Comparison of ENCODE assay signal across 15 mouse cellular contexts in genomic region chr6:90623456-90623836, GRCm38 (mm10). TPM values are rescaled to one million over a fixed set of nuclear protein-coding genes. Genes with fewer than 3 reads are reported as not detected.
DNase-seq lines count a peak whose midpoint lies in the region; ATAC-seq and TF ChIP-seq lines count a peak whose summit lies in the region.
"Had no signal": no experiment of that assay in that cellular context is flagged by ENCODE, and none has a peak within 500 bp of the region (broad histone marks: within the 10 kb centered on the region; RNA-seq: fewer than 3 reads in every experiment).

No protein-coding gene starts in this region.

- no peaks in the 10 kb centered on the region; the same call in 1 of the 2 replicates for H3K27me3 ChIP-seq in forebrain, embryonic 10.5 days (ENCODE audit: poor library complexity, severe bottlenecking)
- H3K27me3 ChIP-seq in forebrain, embryonic 11.5 days (ENCODE audit: control insufficient read depth, insufficient read depth, low read length): no peaks in the 10 kb centered on the region
- H3K27me3 ChIP-seq in heart, postnatal 0 days (ENCODE audit: control insufficient read depth, insufficient read depth, low read length): no peaks in the 10 kb centered on the region
- H3K27me3 ChIP-seq in stomach, embryonic 14.5 days (ENCODE audit: control insufficient read depth, insufficient read depth, low read length): no peaks in the 10 kb centered on the region
- no peaks in the 10 kb centered on the region for H3K27me3 ChIP-seq in stomach, postnatal 0 days (ENCODE audit: control insufficient read depth, insufficient read depth, low read length)
- H3K27me3 ChIP-seq in stomach, embryonic 16.5 days (ENCODE audit: control insufficient read depth, insufficient read depth, low read length): no peaks in the 10 kb centered on the region
- H3K27me3 ChIP-seq: neural tube, embryonic 12.5 days; Patski had no signal

- WGBS in forebrain, embryonic 10.5 days: 88% methylated on average over 5 of the region's 5 CpGs
- WGBS in forebrain, embryonic 11.5 days: 86% methylated on average over 5 of the region's 5 CpGs
- 62% methylated on average over 5 of the region's 5 CpGs for WGBS in heart, postnatal 0 days
- whole genome bisulfite sequencing in stomach, embryonic 14.5 days: 66% methylated on average over 5 of the region's 5 CpGs
- 64% methylated on average over 5 of the region's 5 CpGs for WGBS in stomach, postnatal 0 days
- WGBS in stomach, embryonic 16.5 days: 65% methylated on average over 5 of the region's 5 CpGs

- DNase-seq in forebrain, embryonic 10.5 days (ENCODE audit: extremely low spot score, low spot score): no peak
- DNase-seq in forebrain, embryonic 11.5 days (ENCODE audit: low spot score): no peak
- DNase-seq in heart, postnatal 0 days (ENCODE audit: low spot score): no peak
- no peak for DNase-seq in heart, postnatal 10 days
- DNase-seq in stomach, postnatal 0 days (ENCODE audit: low spot score): no peak
- DNase-seq in left cerebral cortex, adult 8-10 months (ENCODE audit: low spot score in 2 of 2): no peak
- DNase-seq: cerebellum, postnatal 36 days; right cerebral cortex, postnatal 25 days; thymus, adult 18-20 months had no signal

- no peak for TF ChIP-seq CTCF in heart, postnatal 0 days (IDR thresholded peaks at IDR 0.05; ENCODE audit: low read depth)
- TF ChIP-seq CTCF in stomach, postnatal 0 days (IDR thresholded peaks at IDR 0.05; ENCODE audit: low read depth): no peak

- no peak for ATAC-seq in forebrain, embryonic 11.5 days (replicated peaks; ENCODE audit: low FRiP score)
- ATAC-seq in heart, postnatal 0 days (ENCODE audit: insufficient read depth, low read depth): no peak
- ATAC-seq in stomach, embryonic 14.5 days (ENCODE audit: insufficient number of reproducible peaks, insufficient read depth, low FRiP score, low read depth): no peak
- no peak for ATAC-seq in stomach, postnatal 0 days (ENCODE audit: low FRiP score, low TSS enrichment)
- ATAC-seq in stomach, embryonic 16.5 days (ENCODE audit: insufficient read depth, low FRiP score): no peak
- ATAC-seq: Patski had no signal

- no peak overlapping the region for H3K9ac ChIP-seq in forebrain, embryonic 11.5 days (ENCODE audit: low read length)
- no peak overlapping the region for H3K9ac ChIP-seq in heart, postnatal 0 days (replicated peaks; ENCODE audit: low read depth, low read length)
- no peak overlapping the region for H3K9ac ChIP-seq in stomach, embryonic 14.5 days (replicated peaks; ENCODE audit: low read depth, low read length)
- H3K9ac ChIP-seq in stomach, postnatal 0 days (ENCODE audit: low read length): no peak overlapping the region
- no peak overlapping the region for H3K9ac ChIP-seq in stomach, embryonic 16.5 days (ENCODE audit: low read length)
- H3K9ac ChIP-seq: neural tube, embryonic 12.5 days had no signal

- no peaks in the 10 kb centered on the region for H3K9me3 ChIP-seq in forebrain, embryonic 10.5 days
- no peaks in the 10 kb centered on the region for H3K9me3 ChIP-seq in forebrain, embryonic 11.5 days (ENCODE audit: control insufficient read depth, low read length)
- no peaks in the 10 kb centered on the region for H3K9me3 ChIP-seq in heart, postnatal 0 days (replicated peaks; ENCODE audit: control insufficient read depth, low read length)
- no peaks in the 10 kb centered on the region for H3K9me3 ChIP-seq in stomach, embryonic 14.5 days (ENCODE audit: control insufficient read depth, low read depth, low read length)
- no peaks in the 10 kb centered on the region for H3K9me3 ChIP-seq in stomach, postnatal 0 days (ENCODE audit: control insufficient read depth, low read length)
- H3K9me3 ChIP-seq in stomach, embryonic 16.5 days (replicated peaks; ENCODE audit: control insufficient read depth, low read length): no peaks in the 10 kb centered on the region
- H3K9me3 ChIP-seq: embryonic facial prominence, embryonic 10.5 days; neural tube, embryonic 12.5 days had no signal

- no peak for TF ChIP-seq EP300 in heart, postnatal 0 days (IDR thresholded peaks at IDR 0.05; ENCODE audit: low read depth)
- no peak for TF ChIP-seq EP300 in stomach, postnatal 0 days (optimal IDR thresholded peaks at IDR 0.05)

- no peaks in the 10 kb centered on the region for H3K36me3 ChIP-seq in forebrain, embryonic 10.5 days (replicated peaks)
- H3K36me3 ChIP-seq in forebrain, embryonic 11.5 days (ENCODE audit: control insufficient read depth, insufficient read depth, low read length): no peaks in the 10 kb centered on the region
- peaks cover 15% of the 10 kb centered on the region for H3K36me3 ChIP-seq in heart, postnatal 0 days (replicated peaks; ENCODE audit: control insufficient read depth, insufficient read depth, low read length)
- no peaks in the 10 kb centered on the region for H3K36me3 ChIP-seq in stomach, embryonic 14.5 days (ENCODE audit: control insufficient read depth, insufficient read depth, low read length)
- no peaks in the 10 kb centered on the region for H3K36me3 ChIP-seq in stomach, postnatal 0 days (ENCODE audit: control insufficient read depth, insufficient read depth, low read length)
- no peaks in the 10 kb centered on the region for H3K36me3 ChIP-seq in stomach, embryonic 16.5 days (ENCODE audit: control insufficient read depth, insufficient read depth, low read length)
- H3K36me3 ChIP-seq: embryonic facial prominence, embryonic 10.5 days; neural tube, embryonic 12.5 days had no signal

- H3K27ac ChIP-seq in forebrain, embryonic 10.5 days: peak overlapping the region; percentile 35; the same call in 1 of the 2 replicates
- no peak overlapping the region for H3K27ac ChIP-seq in forebrain, embryonic 11.5 days (ENCODE audit: low read depth, low read length)
- peak overlapping the region; percentile 67 for H3K27ac ChIP-seq in heart, postnatal 0 days (ENCODE audit: low read depth)
- peak overlapping the region; percentile 30; the same call in 1 of the 2 replicates for H3K27ac ChIP-seq in stomach, embryonic 14.5 days (ENCODE audit: low read length)
- H3K27ac ChIP-seq in stomach, postnatal 0 days (replicated peaks): no peak overlapping the region
- peak overlapping the region; percentile 60 for H3K27ac ChIP-seq in stomach, embryonic 16.5 days (ENCODE audit: low read length)
- H3K27ac ChIP-seq: kidney, postnatal 0 days; neural tube, embryonic 12.5 days had no signal

- H3K4me3 ChIP-seq in forebrain, embryonic 10.5 days: no peak overlapping the region
- H3K4me3 ChIP-seq in forebrain, embryonic 11.5 days (ENCODE audit: low read depth, low read length): no peak overlapping the region
- no peak overlapping the region for H3K4me3 ChIP-seq in heart, postnatal 0 days (ENCODE audit: low read depth, low read length)
- no peak overlapping the region for H3K4me3 ChIP-seq in stomach, embryonic 14.5 days (ENCODE audit: low read depth, low read length)
- H3K4me3 ChIP-seq in stomach, postnatal 0 days (ENCODE audit: low read depth, low read length): no peak overlapping the region
- no peak overlapping the region for H3K4me3 ChIP-seq in stomach, embryonic 16.5 days (replicated peaks; ENCODE audit: low read length)
- H3K4me3 ChIP-seq: embryonic facial prominence, embryonic 10.5 days; neural tube, embryonic 12.5 days had no signal

- H3K4me2 ChIP-seq in forebrain, embryonic 11.5 days (ENCODE audit: low read depth, low read length, severe bottlenecking): no peak overlapping the region
- 0 out of 2 replicates have a peak overlapping the region, but pooled peaks have one; percentile 1 for H3K4me2 ChIP-seq in heart, postnatal 0 days (ENCODE audit: low read depth, low read length)
- no peak overlapping the region for H3K4me2 ChIP-seq in stomach, embryonic 14.5 days (replicated peaks; ENCODE audit: low read depth, low read length)
- no peak overlapping the region for H3K4me2 ChIP-seq in stomach, postnatal 0 days (replicated peaks; ENCODE audit: low read depth)
- no peak overlapping the region for H3K4me2 ChIP-seq in stomach, embryonic 16.5 days (ENCODE audit: low read depth, low read length)
- H3K4me2 ChIP-seq: neural tube, embryonic 12.5 days had no signal

- intact Hi-C loops in heart, postnatal 10 days (cut with DNase I): no loop called here

- H3K4me1 ChIP-seq in forebrain, embryonic 10.5 days: peaks cover 45% of the 10 kb centered on the region
- no peaks in the 10 kb centered on the region for H3K4me1 ChIP-seq in forebrain, embryonic 11.5 days (replicated peaks; ENCODE audit: control insufficient read depth, insufficient read depth, low read length)
- peaks cover 51% of the 10 kb centered on the region for H3K4me1 ChIP-seq in heart, postnatal 0 days (ENCODE audit: control insufficient read depth, insufficient read depth)
- peaks cover 14% of the 10 kb centered on the region; the same call in 1 of the 2 replicates for H3K4me1 ChIP-seq in stomach, embryonic 14.5 days (ENCODE audit: control insufficient read depth, insufficient read depth, low read length)
- peaks cover 3% of the 10 kb centered on the region; the same call in 1 of the 2 replicates for H3K4me1 ChIP-seq in stomach, postnatal 0 days (replicated peaks; ENCODE audit: control insufficient read depth, insufficient read depth)
- H3K4me1 ChIP-seq in stomach, embryonic 16.5 days (ENCODE audit: control insufficient read depth, insufficient read depth, low read length): peaks cover 32% of the 10 kb centered on the region

RNA-seq across cellular contexts. Expression of gene Slc41a3, which starts 18.9 kb away (rescaled TPM):
- 1.4 and 2.3 TPM in 2 replicates for polyA plus RNA-seq in forebrain, embryonic 10.5 days (2016; fragmentation: Nextera tagmentation; extraction: Ambion mirVana)
- 2.2 and 2.4 TPM in 2 replicates for polyA plus RNA-seq in forebrain, embryonic 11.5 days (2014; fragmentation: Nextera tagmentation; extraction: Ambion mirVana)
- total RNA-seq in heart, postnatal 0 days (2014; rRNA removed; ENCODE audit: low replicate concordance): 35.0 and 39.8 TPM in 2 replicates
- polyA plus RNA-seq in heart, postnatal 0 days (2015; fragmentation: Nextera tagmentation; extraction: Ambion mirVana): 17.5 and 23.4 TPM in 2 replicates
- total RNA-seq in heart, postnatal 10 days (2021): 10 to 100 TPM; 38.5 to 40.4 TPM
- 5.5 and 7.3 TPM in 2 replicates for polyA plus RNA-seq in stomach, embryonic 14.5 days (2014; fragmentation: Nextera tagmentation; extraction: Ambion mirVana)
- 4.1 and 4.3 TPM in 2 replicates for polyA plus RNA-seq in stomach, postnatal 0 days (2015; fragmentation: Nextera tagmentation; extraction: Ambion mirVana)
- polyA plus RNA-seq in stomach, embryonic 16.5 days (2015; fragmentation: Nextera tagmentation; extraction: Ambion mirVana): 7.6 and 8.5 TPM in 2 replicates
- 1 to 10 TPM; 5.4 to 8.5 (median 7.0) TPM for total RNA-seq in left cerebral cortex, adult 8-10 months (2022)

Comparison
In these comparisons a context has a peak if more than half of its experiments do, and no peak if none do; other contexts are left out.
1. H3K27ac ChIP-seq: peak in forebrain, embryonic 10.5 days (single experiment), heart, postnatal 0 days (single experiment), stomach, embryonic 14.5 days (single experiment) and stomach, embryonic 16.5 days (single experiment); none in forebrain, embryonic 11.5 days (single experiment) and stomach, postnatal 0 days (single experiment).